Mouse (Mus musculus): ENCODE data around the gene Clcnkb. TPM values are rescaled to one million over a fixed set of nuclear protein-coding genes. Genes with fewer than 3 reads are reported as not detected.

Gene Clcnkb
- polyA plus RNA-seq, 1 experiment from 2014 or later = not detected

GRCm38 (mm10) chr4:141398545-141398944 lies 17.3 kb downstream of the Clcnkb start, which contains the start of gene Clcnka:
TSS of gene Clcnka (minus strand) at chr4:141398724.
- H3K9me3 ChIP-seq (replicated peaks; ENCODE audit: control insufficient read depth, low read length) = no peaks in the 10 kb centered on the region
- no peaks in the 10 kb centered on the region for H3K27me3 ChIP-seq (ENCODE audit: control insufficient read depth, insufficient read depth, low read depth, low read length)
- no peak within 1 kb of the TSS for H3K4me3 ChIP-seq (ENCODE audit: low read depth, low read length)
- H3K9ac ChIP-seq (ENCODE audit: low read depth, low read length) = no peak within 1 kb of the TSS
- no peaks in the 10 kb centered on the region for H3K36me3 ChIP-seq (ENCODE audit: control insufficient read depth, insufficient read depth)
- no peak for ATAC-seq (ENCODE audit: low read depth)
- H3K4me2 ChIP-seq (ENCODE audit: low read depth, low read length) = no peak within 1 kb of the TSS
- 51% methylated on average over 12 of the region's 12 CpGs for WGBS (ENCODE audit: insufficient replicate concordance)
- H3K4me1 ChIP-seq (ENCODE audit: control insufficient read depth, low read depth, low read length) = no peaks in the 10 kb centered on the region
- no peak within 1 kb of the TSS for H3K27ac ChIP-seq (ENCODE audit: low read length)

GRCm38 (mm10) chr4:141397861-141398260 lies 18.0 kb downstream of the Clcnkb start:
- ATAC-seq (ENCODE audit: low read depth) = no peak
- Histone ChIP-seq H3K27ac (ENCODE audit: low read length) (no peak overlapping the region), H3K9ac (ENCODE audit: low read depth, low read length) (no peak overlapping the region), H3K4me2 (ENCODE audit: low read depth, low read length) (no peak overlapping the region), H3K4me1 (ENCODE audit: control insufficient read depth, low read depth, low read length) (no peaks in the 10 kb centered on the region), H3K27me3 (ENCODE audit: control insufficient read depth, insufficient read depth, low read depth, low read length) (no peaks in the 10 kb centered on the region), H3K9me3 (replicated peaks; ENCODE audit: control insufficient read depth, low read length) (no peaks in the 10 kb centered on the region), H3K36me3 (ENCODE audit: control insufficient read depth, insufficient read depth) (no peaks in the 10 kb centered on the region), H3K4me3 (ENCODE audit: low read depth, low read length) (no peak overlapping the region)
- 64% methylated on average over 12 of the region's 12 CpGs for WGBS (ENCODE audit: insufficient replicate concordance)

GRCm38 (mm10) chr4:141394751-141395150 lies 21.1 kb downstream of the Clcnkb start:
- H3K4me3 ChIP-seq (ENCODE audit: low read depth, low read length) = no peak overlapping the region
- H3K36me3 ChIP-seq (ENCODE audit: control insufficient read depth, insufficient read depth) = no peaks in the 10 kb centered on the region
- no peaks in the 10 kb centered on the region for H3K9me3 ChIP-seq (replicated peaks; ENCODE audit: control insufficient read depth, low read length)
- 19% methylated on average over 16 of the region's 16 CpGs for WGBS (ENCODE audit: insufficient replicate concordance)
- no peak for ATAC-seq (ENCODE audit: low read depth)
- H3K27me3 ChIP-seq (ENCODE audit: control insufficient read depth, insufficient read depth, low read depth, low read length) = no peaks in the 10 kb centered on the region
- H3K27ac ChIP-seq (ENCODE audit: low read length) = no peak overlapping the region
- H3K4me2 ChIP-seq (ENCODE audit: low read depth, low read length) = no peak overlapping the region
- H3K4me1 ChIP-seq (ENCODE audit: control insufficient read depth, low read depth, low read length) = no peaks in the 10 kb centered on the region
- H3K9ac ChIP-seq (ENCODE audit: low read depth, low read length) = no peak overlapping the region

GRCm38 (mm10) chr4:141391293-141391692 lies 24.5 kb downstream of the Clcnkb start:
- no peaks in the 10 kb centered on the region for H3K27me3 ChIP-seq (ENCODE audit: control insufficient read depth, insufficient read depth, low read depth, low read length)
- 60% methylated on average over 12 of the region's 12 CpGs for WGBS (ENCODE audit: insufficient replicate concordance)
- H3K9ac ChIP-seq (ENCODE audit: low read depth, low read length) = no peak overlapping the region
- H3K4me3 ChIP-seq (ENCODE audit: low read depth, low read length) = no peak overlapping the region
- H3K9me3 ChIP-seq (replicated peaks; ENCODE audit: control insufficient read depth, low read length) = no peaks in the 10 kb centered on the region
- H3K27ac ChIP-seq (ENCODE audit: low read length) = no peak overlapping the region
- no peak for ATAC-seq (ENCODE audit: low read depth)
- no peaks in the 10 kb centered on the region for H3K4me1 ChIP-seq (ENCODE audit: control insufficient read depth, low read depth, low read length)
- H3K4me2 ChIP-seq (ENCODE audit: low read depth, low read length) = no peak overlapping the region
- H3K36me3 ChIP-seq (ENCODE audit: control insufficient read depth, insufficient read depth) = no peaks in the 10 kb centered on the region

- no peak overlapping the region for H3K9ac ChIP-seq (ENCODE audit: low read depth, low read length)
- WGBS (ENCODE audit: insufficient replicate concordance) = 60% methylated on average over 18 of the region's 18 CpGs
- H3K36me3 ChIP-seq (ENCODE audit: control insufficient read depth, insufficient read depth) = no peaks in the 10 kb centered on the region
- H3K9me3 ChIP-seq (replicated peaks; ENCODE audit: control insufficient read depth, low read length) = no peaks in the 10 kb centered on the region
- no peak overlapping the region for H3K4me3 ChIP-seq (ENCODE audit: low read depth, low read length)
- no peak for ATAC-seq (ENCODE audit: low read depth)
- H3K27me3 ChIP-seq (ENCODE audit: control insufficient read depth, insufficient read depth, low read depth, low read length) = peaks cover 3% of the 10 kb centered on the region
- no peak overlapping the region for H3K27ac ChIP-seq (ENCODE audit: low read length)
- no peaks in the 10 kb centered on the region for H3K4me1 ChIP-seq (ENCODE audit: control insufficient read depth, low read depth, low read length)
- no peak overlapping the region for H3K4me2 ChIP-seq (ENCODE audit: low read depth, low read length)
Observed at GRCm38 (mm10) chr4:141389366-141390150, 26.3 kb downstream of the Clcnkb start.

GRCm38 (mm10) chr4:141387933-141388332 lies 27.9 kb downstream of the Clcnkb start:
- 46% methylated on average over 5 of the region's 5 CpGs for WGBS (ENCODE audit: insufficient replicate concordance)
- Histone ChIP-seq H3K4me1 (ENCODE audit: control insufficient read depth, low read depth, low read length) (no peaks in the 10 kb centered on the region), H3K4me3 (ENCODE audit: low read depth, low read length) (no peak overlapping the region), H3K9ac (ENCODE audit: low read depth, low read length) (no peak overlapping the region), H3K9me3 (replicated peaks; ENCODE audit: control insufficient read depth, low read length) (no peaks in the 10 kb centered on the region), H3K27me3 (ENCODE audit: control insufficient read depth, insufficient read depth, low read depth, low read length) (peaks cover 18% of the 10 kb centered on the region), H3K4me2 (ENCODE audit: low read depth, low read length) (no peak overlapping the region), H3K36me3 (ENCODE audit: control insufficient read depth, insufficient read depth) (no peaks in the 10 kb centered on the region), H3K27ac (ENCODE audit: low read length) (no peak overlapping the region)
- ATAC-seq (ENCODE audit: low read depth) = no peak

GRCm38 (mm10) chr4:141387093-141387784 lies 28.6 kb downstream of the Clcnkb start:
- no peak overlapping the region for H3K4me2 ChIP-seq (ENCODE audit: low read depth, low read length)
- no peak for ATAC-seq (ENCODE audit: low read depth)
- H3K9ac ChIP-seq (ENCODE audit: low read depth, low read length) = no peak overlapping the region
- peaks cover 24% of the 10 kb centered on the region for H3K27me3 ChIP-seq (ENCODE audit: control insufficient read depth, insufficient read depth, low read depth, low read length)
- H3K9me3 ChIP-seq (replicated peaks; ENCODE audit: control insufficient read depth, low read length) = no peaks in the 10 kb centered on the region
- 16% methylated on average over 5 of the region's 5 CpGs for WGBS (ENCODE audit: insufficient replicate concordance)
- H3K4me1 ChIP-seq (ENCODE audit: control insufficient read depth, low read depth, low read length) = no peaks in the 10 kb centered on the region; the same call in 1 of the 2 replicates
- no peak overlapping the region for H3K4me3 ChIP-seq (ENCODE audit: low read depth, low read length)
- H3K36me3 ChIP-seq (ENCODE audit: control insufficient read depth, insufficient read depth) = no peaks in the 10 kb centered on the region
- no peak overlapping the region for H3K27ac ChIP-seq (ENCODE audit: low read length)

GRCm38 (mm10) chr4:141386150-141386549 lies 29.7 kb downstream of the Clcnkb start:
- no peak for ATAC-seq (ENCODE audit: low read depth)
- Histone ChIP-seq H3K27me3 (ENCODE audit: control insufficient read depth, insufficient read depth, low read depth, low read length) (peaks cover 35% of the 10 kb centered on the region), H3K27ac (ENCODE audit: low read length) (no peak overlapping the region), H3K4me3 (ENCODE audit: low read depth, low read length) (no peak overlapping the region), H3K9ac (ENCODE audit: low read depth, low read length) (no peak overlapping the region), H3K4me2 (ENCODE audit: low read depth, low read length) (no peak overlapping the region), H3K36me3 (ENCODE audit: control insufficient read depth, insufficient read depth) (no peaks in the 10 kb centered on the region), H3K9me3 (replicated peaks; ENCODE audit: control insufficient read depth, low read length) (no peaks in the 10 kb centered on the region), H3K4me1 (ENCODE audit: control insufficient read depth, low read depth, low read length) (no peaks in the 10 kb centered on the region; the same call in 1 of the 2 replicates)
- WGBS (ENCODE audit: insufficient replicate concordance) = 63% methylated on average over 7 of the region's 7 CpGs

- Histone ChIP-seq H3K9ac (ENCODE audit: low read depth, low read length) (no peak overlapping the region), H3K4me1 (ENCODE audit: control insufficient read depth, low read depth, low read length) (no peaks in the 10 kb centered on the region; the same call in 1 of the 2 replicates), H3K9me3 (replicated peaks; ENCODE audit: control insufficient read depth, low read length) (no peaks in the 10 kb centered on the region), H3K4me3 (ENCODE audit: low read depth, low read length) (no peak overlapping the region), H3K27ac (ENCODE audit: low read length) (no peak overlapping the region), H3K27me3 (ENCODE audit: control insufficient read depth, insufficient read depth, low read depth, low read length) (peaks cover 38% of the 10 kb centered on the region), H3K4me2 (ENCODE audit: low read depth, low read length) (no peak overlapping the region), H3K36me3 (ENCODE audit: control insufficient read depth, insufficient read depth) (no peaks in the 10 kb centered on the region)
- no peak; the same call in 1 of the 2 replicates for ATAC-seq (ENCODE audit: low read depth)
- WGBS (ENCODE audit: insufficient replicate concordance) = 2% methylated on average over 7 of the region's 7 CpGs
Observed at GRCm38 (mm10) chr4:141385275-141385674, 30.5 kb downstream of the Clcnkb start.
